Mouse (Mus musculus) layer of hippocampus, adult 18-20 months (tissue): ENCODE measurements around the gene Epha3. TPM values are rescaled to one million over a fixed set of nuclear protein-coding genes. Genes with fewer than 3 reads are reported as not detected.

Experiments
- DNase-seq, 2 experiments: peaks; one replicate each; pipeline ENCODE4 v3.0.0; 2022; ENCODE audit warnings: low spot score in 2 of 2
- total RNA-seq, 2 experiments: library from RNA; stranded (reverse); gene quantifications; 2 replicates each; pipeline ENCODE4 v1.2.3; 2021

The Epha3 gene
- total RNA-seq, 2 experiments from 2014 or later, result 11.3 to 13.6 TPM

DNA sequence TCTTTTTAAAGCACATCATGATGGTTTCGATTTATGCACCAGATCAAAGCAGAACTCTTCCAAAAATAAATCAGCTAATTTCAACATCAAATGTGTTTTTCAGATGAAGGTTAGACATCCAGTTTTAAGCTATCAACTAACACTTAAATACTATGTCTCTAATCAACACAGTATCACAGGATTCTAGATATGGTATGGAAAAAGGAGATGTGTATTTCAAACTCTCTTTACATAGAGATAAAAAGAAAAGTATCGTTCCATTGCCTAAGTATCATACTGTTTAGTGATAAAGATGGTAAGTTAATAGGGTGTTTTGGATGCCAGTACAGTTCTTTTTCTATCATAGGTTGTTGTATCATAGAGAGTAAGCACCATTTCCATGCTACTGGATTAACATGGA lies 353.9 kb downstream of the Epha3 start:
- DNase-seq, result no peak

GRCm38 (mm10) chr16:63506437-63506836 lies 357.5 kb downstream of the Epha3 start:
- no peak for DNase-seq

GRCm38 (mm10) chr16:63501456-63501855 lies 362.5 kb downstream of the Epha3 start:
- no peak for DNase-seq

- DNase-seq, result no peak
These were observed 363.0 kb downstream of the Epha3 start for GRCm38 (mm10) chr16:63500975-63501393.
